Mouse (Mus musculus) layer of hippocampus, postnatal 36 days (tissue): ENCODE data around the gene Zscan21. TPM values are rescaled to one million over a fixed set of nuclear protein-coding genes. Genes with fewer than 3 reads are reported as not detected.
A peak's percentile ranks its signal among the peaks of the same experiment; 100 is the strongest.

ENCODE experiments used
- DNase-seq, 2 experiments: peaks; one replicate each; pipeline ENCODE4 v3.0.0; 2022
- microRNA-seq, 2 experiments: library from miRNA; unstranded; fragments of <30 nt; microRNA quantifications; one replicate each; pipeline ENCODE4 v1.2.0; 2021
- total RNA-seq, 2 experiments: library from RNA; stranded (reverse); gene quantifications; 2 replicates each; pipeline ENCODE4 v1.2.3; 2021

Zscan21 gene
- total RNA-seq, 2 experiments from 2014 or later: 14.5 to 15.2 TPM

DNA sequence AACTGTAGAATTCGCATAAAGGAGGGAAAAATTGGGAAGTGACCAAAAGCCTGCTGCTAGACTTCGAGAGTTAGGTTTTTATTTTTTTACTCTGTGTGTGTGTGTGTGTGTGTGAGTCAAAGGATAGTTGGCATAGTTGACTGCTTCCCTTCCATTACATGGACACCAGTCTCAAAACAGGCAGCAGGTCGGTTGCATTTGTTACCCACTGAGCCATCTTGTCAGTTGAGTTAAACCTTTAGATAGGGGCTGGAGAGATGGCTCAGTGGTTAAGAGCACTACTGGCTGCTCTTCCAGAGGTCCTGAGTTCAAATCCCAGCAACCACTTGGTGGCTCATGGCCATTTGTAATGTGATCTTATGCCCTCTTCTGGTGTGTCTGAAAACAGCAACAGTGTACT, 1.3 kb downstream of the Zscan21 start:
- DNase-seq: no peak

DNA sequence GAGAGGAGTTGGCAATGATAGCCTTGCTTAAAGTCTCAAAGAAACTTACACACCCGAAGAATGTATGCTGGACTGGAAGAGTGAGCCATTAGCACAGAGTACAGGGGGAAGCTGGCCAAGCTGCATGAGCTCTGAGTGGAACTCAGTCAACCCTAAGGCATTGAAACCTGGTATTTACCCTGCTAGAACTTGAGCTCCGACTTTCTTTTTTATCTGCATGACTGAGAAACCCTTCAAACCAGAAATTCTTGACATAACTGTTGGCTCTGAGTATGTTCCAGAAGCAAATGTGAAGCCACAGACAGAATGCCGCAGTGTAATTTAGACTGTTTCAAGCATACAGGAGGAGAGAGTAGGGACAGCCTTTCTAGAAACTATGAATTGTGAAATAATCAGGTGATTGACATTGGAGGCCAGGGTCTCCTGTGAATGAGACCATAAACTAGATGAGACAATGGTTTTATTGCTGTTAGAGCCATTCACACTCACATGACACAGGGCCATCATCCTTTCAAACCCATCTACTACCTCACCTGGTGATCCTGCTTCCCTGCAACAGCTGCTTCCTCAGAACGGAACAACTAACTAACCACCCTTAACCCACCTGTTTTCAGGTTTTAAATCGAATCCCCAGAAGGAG, 15.8 kb downstream of the Zscan21 start:
- DNase-seq: no peak

DNA sequence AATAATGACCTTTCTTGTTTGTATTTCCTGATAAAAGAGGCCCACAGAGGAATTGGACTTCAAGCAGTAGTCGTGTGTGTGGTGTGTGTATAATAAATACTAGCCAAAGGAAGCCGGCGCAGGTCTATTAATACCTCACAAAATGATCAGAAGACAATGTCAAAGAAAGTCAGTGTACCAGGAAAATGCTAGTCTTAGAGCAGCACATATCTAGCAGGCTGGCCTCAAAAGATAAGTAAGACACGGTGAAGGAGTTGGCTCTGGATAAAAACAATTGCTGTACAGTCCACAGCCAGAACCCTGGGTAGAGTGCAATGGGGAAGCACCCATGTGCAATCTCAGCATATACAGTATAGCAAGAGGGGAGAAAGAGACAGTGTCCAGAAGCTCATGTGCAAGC, 20.6 kb downstream of the Zscan21 start:
- no peak for DNase-seq

- DNase-seq: no peak
Observed at GRCm38 (mm10) chr5:138137935-138138549, 21.3 kb downstream of the Zscan21 start.

DNA sequence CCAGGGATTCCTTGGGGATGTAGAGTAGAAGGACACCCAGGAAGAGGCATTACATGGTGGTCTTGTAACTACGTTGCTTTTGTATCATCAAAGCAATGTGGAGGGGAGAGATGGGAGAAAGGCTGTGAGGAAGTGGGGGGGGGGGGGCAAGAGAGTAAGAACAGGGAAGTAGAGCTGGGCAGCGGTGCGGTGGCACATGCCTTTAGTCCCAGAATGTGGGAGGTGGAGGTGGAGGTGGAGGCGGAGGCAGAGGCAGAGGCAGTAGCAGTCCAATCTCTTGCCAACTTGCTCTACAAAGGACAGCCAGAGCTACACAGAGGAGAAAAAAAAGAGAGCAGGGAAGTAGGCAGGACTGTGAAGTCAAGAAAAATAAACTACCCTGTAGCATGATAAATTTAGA, 21.9 kb downstream of the Zscan21 start:
- DNase-seq: no peak

DNA sequence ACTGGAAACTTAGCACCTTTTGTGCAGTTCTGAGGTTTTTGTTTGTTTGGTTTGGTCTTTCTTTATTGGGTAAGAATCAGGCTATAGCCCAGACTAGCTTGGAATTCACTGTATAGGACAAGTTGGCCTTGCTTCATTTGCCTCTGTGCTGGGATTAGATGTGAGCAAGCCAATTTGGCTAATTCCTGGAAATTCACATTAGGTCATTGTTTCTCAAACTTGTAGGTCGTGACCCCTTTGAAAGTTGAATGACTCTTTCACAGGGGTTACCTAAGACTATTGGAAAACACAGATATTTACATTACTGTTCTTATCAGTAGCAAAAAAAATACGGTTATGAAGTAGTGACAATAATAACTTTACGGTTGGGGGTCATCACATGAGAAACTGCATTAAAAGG, 37.7 kb downstream of the Zscan21 start:
- no peak for DNase-seq

- peak; percentile 85 to 89 for DNase-seq
Observed at GRCm38 (mm10) chr5:138155443-138155976, 38.8 kb downstream of the Zscan21 start, which contains the start of gene Zfp113. Gene Zfp113, minus strand, starts transcription at chr5:138155744.

GRCm38 (mm10) chr5:138160224-138160762, 43.6 kb downstream of the Zscan21 start:
- no peak for DNase-seq

GRCm38 (mm10) chr5:138160842-138161665, 44.4 kb downstream of the Zscan21 start, which contains the start of gene Cops6:
Gene Cops6, plus strand, starts transcription at chr5:138161071.
- peak; percentile 95 to 97 for DNase-seq

DNA sequence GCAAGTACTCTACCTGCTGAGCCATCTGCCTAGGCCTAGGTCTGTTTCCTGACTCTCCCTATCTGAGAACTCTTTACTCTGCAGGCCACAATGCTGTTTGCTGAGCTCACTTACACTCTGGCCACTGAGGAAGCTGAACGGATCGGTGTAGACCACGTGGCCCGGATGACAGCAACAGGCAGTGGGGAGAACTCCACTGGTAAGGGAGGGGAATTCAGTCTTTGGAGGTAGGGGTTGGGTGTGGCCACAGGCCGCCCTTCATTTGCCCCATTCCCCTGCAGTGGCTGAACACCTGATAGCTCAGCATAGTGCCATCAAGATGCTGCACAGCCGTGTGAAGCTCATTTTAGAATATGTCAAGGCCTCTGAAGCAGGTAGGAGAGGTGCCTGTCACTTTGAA, 46.3 kb downstream of the Zscan21 start:
- no peak for DNase-seq

- no peak for DNase-seq
Observed at GRCm38 (mm10) chr5:138163610-138164009, 46.9 kb downstream of the Zscan21 start.

DNA sequence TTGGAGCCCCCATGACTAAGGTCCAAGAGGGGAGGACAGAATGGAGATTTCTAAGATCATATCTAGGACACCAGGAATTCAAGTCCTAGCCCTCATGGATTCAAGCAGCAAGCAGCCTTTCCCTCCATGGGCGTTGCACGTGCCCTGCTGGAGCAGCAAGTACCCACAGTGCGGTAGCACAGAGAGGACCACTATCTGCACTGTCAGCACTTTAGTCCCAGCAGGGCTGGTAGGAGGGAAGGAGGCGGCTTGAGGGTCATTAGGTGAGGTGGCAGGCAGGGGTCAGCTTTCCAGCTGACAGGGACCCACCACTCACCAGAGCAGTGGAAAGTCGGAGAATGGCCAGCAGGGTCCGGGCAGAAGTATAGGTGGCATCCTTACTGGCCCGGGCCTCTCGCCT, 48.9 kb downstream of the Zscan21 start:
- no peak for DNase-seq

GRCm38 (mm10) chr5:138170936-138171561, 54.3 kb downstream of the Zscan21 start:
- peak; percentile 94 for DNase-seq

DNA sequence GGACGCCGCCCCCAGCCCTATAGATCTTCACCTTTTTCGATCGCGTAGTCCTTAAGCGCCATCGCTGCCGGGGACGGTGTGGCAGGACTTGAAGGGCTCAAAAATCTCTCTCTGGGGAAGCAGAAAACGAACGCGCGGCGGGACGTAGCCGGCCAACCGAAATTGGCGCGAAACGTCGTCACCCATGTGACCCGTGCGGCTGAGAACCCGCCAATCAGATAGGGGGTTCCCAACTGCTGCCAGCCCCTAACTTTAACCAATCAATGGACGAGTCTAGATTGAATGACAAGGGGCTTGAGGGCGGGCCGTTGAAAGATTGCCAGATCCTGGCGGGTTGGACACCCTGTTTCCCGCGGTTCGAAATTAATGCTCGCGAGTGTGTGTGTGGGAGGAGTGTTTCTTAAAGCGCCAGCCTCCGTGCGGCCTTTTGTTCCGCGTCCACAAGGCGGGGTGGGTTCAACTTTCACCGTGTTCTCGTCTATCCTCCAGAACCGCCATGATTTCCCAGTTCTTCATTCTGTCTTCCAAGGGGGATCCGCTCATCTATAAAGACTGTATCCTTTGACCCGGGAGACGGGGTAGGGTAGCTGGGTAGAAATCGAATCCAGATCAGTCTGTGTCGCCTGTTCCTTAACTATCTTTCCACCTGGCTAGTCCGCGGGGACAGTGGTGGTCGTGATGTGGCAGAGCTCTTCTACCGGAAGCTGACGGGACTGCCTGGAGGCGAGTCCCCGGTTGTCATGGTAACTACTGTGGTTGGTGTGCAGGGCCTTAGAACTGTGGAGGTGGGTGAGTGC, 55.2 kb downstream of the Zscan21 start, which contains the start of the genes Ap4m1 and Mcm7:
Ap4m1 (plus strand) TSS at position 308 of the 797 bp plus-strand sequence.
Mcm7 (minus strand) TSS at position 728 of the 797 bp plus-strand sequence.
- peak; percentile 98 for DNase-seq

- no peak for DNase-seq
Observed at GRCm38 (mm10) chr5:138173217-138173616, 56.5 kb downstream of the Zscan21 start.

Small RNA genes within 50 kb of the gene (microRNA-seq; reads per million reads assigned to microRNA genes)
- gene Mir106b (379 to 490 reads per million in 2 experiments), gene Mir25 (62.4 to 84.8 reads per million in 2 experiments), gene Mir93 (1,508 to 2,429 reads per million in 2 experiments)

Other genes starting within 250 kb of the Zscan21 start
- not detected for gene Pilrb2, start 245.1 kb upstream of the Zscan21 start, total RNA-seq
- under 1 TPM in 1 of 2 experiments, not detected in 1; 0.25 TPM for gene Cyp3a13, start 195.3 kb upstream of the Zscan21 start, total RNA-seq
- 10 to 100 TPM; 26.5 to 31.6 TPM for gene Gjc3, start 153.8 kb upstream of the Zscan21 start, total RNA-seq
- not detected for gene Azgp1, start 135.4 kb upstream of the Zscan21 start, total RNA-seq
- gene Smok3a, start 95.6 kb upstream of the Zscan21 start, total RNA-seq: not detected
- gene Smok3b, start 95.5 kb upstream of the Zscan21 start, total RNA-seq: not detected
- gene Smok3c, start 63.7 kb upstream of the Zscan21 start, total RNA-seq: not detected
- 10 to 100 TPM; 41.5 to 41.9 TPM for gene Zkscan1, start 31.8 kb upstream of the Zscan21 start, total RNA-seq
- gene Zfp113, start 38.8 kb downstream of the Zscan21 start, total RNA-seq: 10 to 100 TPM; 14.0 to 14.5 TPM
- gene Cops6, start 44.2 kb downstream of the Zscan21 start, total RNA-seq: 100 to 1,000 TPM; 136 to 139 TPM
- gene Ap4m1, start 55.1 kb downstream of the Zscan21 start, total RNA-seq: 10 to 100 TPM; 19.3 to 29.6 TPM
- 10 to 100 TPM; 14.5 to 17.4 TPM for gene Mcm7, start 55.5 kb downstream of the Zscan21 start, total RNA-seq
- 10 to 100 TPM; 37.9 to 44.4 TPM for gene Taf6, start 70.5 kb downstream of the Zscan21 start, total RNA-seq
- 10 to 100 TPM; 15.0 to 16.8 TPM for gene Cnpy4, start 70.6 kb downstream of the Zscan21 start, total RNA-seq
- gene Mblac1, start 77.4 kb downstream of the Zscan21 start, total RNA-seq: 1 to 10 TPM; 8.2 to 8.6 TPM
- under 1 TPM in 1 of 2 experiments, not detected in 1; 0.25 TPM for gene Nxpe5, start 109.0 kb downstream of the Zscan21 start, total RNA-seq
- gene Lamtor4, start 138.6 kb downstream of the Zscan21 start, total RNA-seq: 10 to 100 TPM; 54.5 to 58.7 TPM
- 10 to 100 TPM; 70.0 to 73.7 TPM for gene BC037034, start 147.1 kb downstream of the Zscan21 start, total RNA-seq
- 1 to 10 TPM; 3.2 to 3.7 TPM for gene Gal3st4, start 155.9 kb downstream of the Zscan21 start, total RNA-seq
- not detected for gene Gm43720, start 163.1 kb downstream of the Zscan21 start, total RNA-seq
- gene Gpc2, start 163.1 kb downstream of the Zscan21 start, total RNA-seq: 1 to 10 TPM; 2.1 to 3.1 TPM
- gene Stag3, start 163.3 kb downstream of the Zscan21 start, total RNA-seq: 1 to 10 TPM in 1 of 2 experiments, under 1 TPM in 1; 0.77 to 1.3 TPM
- not detected for gene Pvrig, start 225.1 kb downstream of the Zscan21 start, total RNA-seq